Mouse (Mus musculus): ENCODE results near the gene Itga6. TPM values are rescaled to one million over a fixed set of nuclear protein-coding genes. Genes with fewer than 3 reads are reported as not detected.

Gene Itga6
- polyA plus RNA-seq, 1 experiment: 151 TPM

DNA sequence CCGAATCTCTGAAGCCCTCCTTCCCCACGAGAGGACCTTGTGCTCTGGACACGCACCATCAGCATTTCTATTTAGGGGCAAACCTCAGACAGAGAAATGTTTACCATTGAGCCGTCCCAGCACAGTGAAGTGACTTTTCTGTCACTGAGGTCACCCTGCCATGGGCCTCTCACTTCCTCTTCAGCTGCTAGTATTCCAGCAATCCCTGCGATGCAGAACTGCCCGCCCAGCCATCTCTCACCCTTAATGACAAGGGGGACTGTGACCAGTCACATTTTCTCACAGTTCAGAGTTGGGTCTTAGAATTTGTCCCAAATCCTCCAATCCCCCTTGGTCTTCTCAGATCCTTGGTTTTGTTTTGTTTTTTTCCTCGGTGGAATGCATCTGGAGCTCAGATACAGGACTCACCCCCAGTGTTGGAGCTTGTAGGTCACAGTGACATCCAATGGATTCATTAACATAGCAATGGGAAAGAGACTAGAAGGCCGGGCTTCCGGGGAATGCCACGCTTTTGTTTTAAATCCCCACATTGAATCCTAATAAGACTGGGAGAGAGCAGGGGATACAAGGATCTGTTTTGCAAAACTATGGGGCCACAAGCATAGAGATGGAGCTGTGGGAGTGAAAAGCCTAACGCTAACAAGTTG is 432 bp upstream of the Itga6 start:
- H3K36me3 ChIP-seq (ENCODE audit: control insufficient read depth, insufficient read depth, low read length, poor library complexity, severe bottlenecking): no peaks in the 10 kb centered on the region
- H3K9me3 ChIP-seq (replicated peaks; ENCODE audit: control insufficient read depth, insufficient read depth, low read length, poor library complexity, severe bottlenecking): no peaks in the 10 kb centered on the region
- peak overlapping the region; percentile 44 for H3K4me3 ChIP-seq (ENCODE audit: low read depth, low read length)
- TF ChIP-seq EP300 (IDR thresholded peaks at IDR 0.05; ENCODE audit: insufficient read depth, low read depth, low read length) (peak; percentile 75; the same call in 1 of the 2 replicates), POLR2A (IDR thresholded peaks at IDR 0.05; ENCODE audit: insufficient read depth, low read length) (no peak), CTCF (IDR thresholded peaks at IDR 0.05; ENCODE audit: low read depth, low read length) (no peak)
- peaks cover 2% of the 10 kb centered on the region for H3K4me1 ChIP-seq (ENCODE audit: control insufficient read depth, insufficient read depth, low read length)
- H3K27me3 ChIP-seq (ENCODE audit: control insufficient read depth, insufficient read depth, low read length, poor library complexity, severe bottlenecking): no peaks in the 10 kb centered on the region
- H3K9ac ChIP-seq (ENCODE audit: low read depth, poor library complexity, severe bottlenecking): peak overlapping the region; percentile 75
- H3K27ac ChIP-seq (ENCODE audit: insufficient read depth, low read length): peak overlapping the region; percentile 100

DNA sequence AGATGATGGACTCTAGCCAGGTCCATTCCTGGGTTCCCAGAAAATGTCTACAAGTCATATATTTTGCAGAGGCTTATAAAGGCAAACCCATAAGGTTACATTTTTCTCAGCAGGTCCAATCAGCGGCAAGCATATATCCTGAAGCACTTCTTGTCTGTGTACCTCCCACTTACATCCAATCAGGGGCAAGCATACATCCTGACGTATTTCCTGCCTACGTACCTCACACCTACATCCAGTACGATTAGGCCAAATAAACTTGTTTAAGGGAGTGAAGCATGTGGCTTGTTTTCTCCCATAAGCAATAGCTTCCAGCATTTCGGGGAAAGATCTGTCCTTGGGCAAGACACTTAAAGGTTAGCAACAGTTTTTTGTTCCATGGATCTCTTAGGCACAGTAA is 3.0 kb downstream of the Itga6 start:
- H3K27me3 ChIP-seq (ENCODE audit: control insufficient read depth, insufficient read depth, low read length, poor library complexity, severe bottlenecking): no peaks in the 10 kb centered on the region
- H3K4me3 ChIP-seq (ENCODE audit: low read depth, low read length): no peak overlapping the region
- no peaks in the 10 kb centered on the region for H3K9me3 ChIP-seq (replicated peaks; ENCODE audit: control insufficient read depth, insufficient read depth, low read length, poor library complexity, severe bottlenecking)
- H3K36me3 ChIP-seq (ENCODE audit: control insufficient read depth, insufficient read depth, low read length, poor library complexity, severe bottlenecking): no peaks in the 10 kb centered on the region
- H3K4me1 ChIP-seq (ENCODE audit: control insufficient read depth, insufficient read depth, low read length): peaks cover 2% of the 10 kb centered on the region
- peak overlapping the region; percentile 75 for H3K9ac ChIP-seq (ENCODE audit: low read depth, poor library complexity, severe bottlenecking)
- peak overlapping the region; percentile 100 for H3K27ac ChIP-seq (ENCODE audit: insufficient read depth, low read length)
- TF ChIP-seq POLR2A (IDR thresholded peaks at IDR 0.05; ENCODE audit: insufficient read depth, low read length): no peak
- no peak for TF ChIP-seq EP300 (IDR thresholded peaks at IDR 0.05; ENCODE audit: insufficient read depth, low read depth, low read length)
- TF ChIP-seq CTCF (IDR thresholded peaks at IDR 0.05; ENCODE audit: low read depth, low read length): no peak

DNA sequence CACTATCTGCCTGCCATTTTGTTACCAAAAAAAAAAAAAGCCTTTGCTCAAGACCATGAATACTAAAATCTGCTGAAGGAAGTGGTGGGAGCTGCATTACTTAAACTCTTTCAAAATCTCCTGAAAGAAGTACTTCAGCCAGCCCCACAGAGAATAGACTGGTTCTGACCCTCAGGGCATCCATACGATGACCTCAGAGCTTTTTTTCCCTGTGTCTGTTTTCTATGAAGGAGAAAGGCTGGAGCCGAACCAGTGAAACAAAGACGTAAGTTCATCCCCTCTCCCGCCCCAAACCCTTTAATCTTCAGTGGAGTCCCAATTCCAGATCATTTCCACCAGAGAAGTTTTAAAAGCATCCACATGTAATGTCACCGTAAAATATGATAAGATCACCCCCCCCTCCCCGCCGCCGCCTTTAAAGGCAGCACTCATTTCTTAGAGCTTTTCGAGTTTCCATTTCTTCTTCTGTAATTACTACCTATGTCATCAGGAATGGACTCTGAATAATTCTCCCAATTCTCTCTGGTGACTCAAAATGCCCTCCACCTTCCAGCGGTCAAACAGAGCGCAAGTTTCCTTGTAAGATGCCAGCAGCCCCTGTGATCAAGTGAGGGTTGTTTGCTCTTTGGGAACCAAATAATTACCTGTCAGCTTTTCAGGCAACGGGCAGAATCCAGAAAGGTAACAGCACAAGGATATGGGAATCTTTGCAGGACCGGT is 4.1 kb downstream of the Itga6 start:
- TF ChIP-seq EP300 (IDR thresholded peaks at IDR 0.05; ENCODE audit: insufficient read depth, low read depth, low read length) (no peak), CTCF (IDR thresholded peaks at IDR 0.05; ENCODE audit: low read depth, low read length) (no peak), POLR2A (IDR thresholded peaks at IDR 0.05; ENCODE audit: insufficient read depth, low read length) (no peak)
- H3K27me3 ChIP-seq (ENCODE audit: control insufficient read depth, insufficient read depth, low read length, poor library complexity, severe bottlenecking): no peaks in the 10 kb centered on the region
- peak overlapping the region; percentile 75 for H3K9ac ChIP-seq (ENCODE audit: low read depth, poor library complexity, severe bottlenecking)
- H3K9me3 ChIP-seq (replicated peaks; ENCODE audit: control insufficient read depth, insufficient read depth, low read length, poor library complexity, severe bottlenecking): no peaks in the 10 kb centered on the region
- peaks cover 2% of the 10 kb centered on the region for H3K4me1 ChIP-seq (ENCODE audit: control insufficient read depth, insufficient read depth, low read length)
- H3K4me3 ChIP-seq (ENCODE audit: low read depth, low read length): peak overlapping the region; percentile 65
- no peaks in the 10 kb centered on the region for H3K36me3 ChIP-seq (ENCODE audit: control insufficient read depth, insufficient read depth, low read length, poor library complexity, severe bottlenecking)
- peak overlapping the region; percentile 100 for H3K27ac ChIP-seq (ENCODE audit: insufficient read depth, low read length)

DNA sequence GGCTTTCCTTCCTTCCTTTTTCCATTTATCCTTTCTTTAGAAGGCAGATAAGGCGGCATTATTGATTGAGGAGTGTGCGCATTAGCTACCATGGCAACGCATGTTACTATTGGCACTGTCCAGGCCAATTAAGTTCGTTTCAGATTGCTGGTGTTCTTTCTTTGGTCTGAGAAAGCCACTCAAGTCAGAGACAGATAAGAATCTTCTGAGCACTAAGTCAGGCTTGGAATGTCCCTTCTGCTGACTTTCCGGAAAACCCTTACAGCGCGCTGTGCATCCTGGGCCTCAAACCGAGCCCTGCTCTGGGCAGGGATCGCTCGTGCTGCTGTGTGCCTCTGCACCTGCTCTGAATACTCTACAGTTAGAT is 4.7 kb downstream of the Itga6 start:
- peak overlapping the region; percentile 100 for H3K27ac ChIP-seq (ENCODE audit: insufficient read depth, low read length)
- no peaks in the 10 kb centered on the region for H3K36me3 ChIP-seq (ENCODE audit: control insufficient read depth, insufficient read depth, low read length, poor library complexity, severe bottlenecking)
- H3K4me1 ChIP-seq (ENCODE audit: control insufficient read depth, insufficient read depth, low read length): peaks cover 2% of the 10 kb centered on the region
- no peaks in the 10 kb centered on the region for H3K27me3 ChIP-seq (ENCODE audit: control insufficient read depth, insufficient read depth, low read length, poor library complexity, severe bottlenecking)
- no peaks in the 10 kb centered on the region for H3K9me3 ChIP-seq (replicated peaks; ENCODE audit: control insufficient read depth, insufficient read depth, low read length, poor library complexity, severe bottlenecking)
- H3K9ac ChIP-seq (ENCODE audit: low read depth, poor library complexity, severe bottlenecking): peak overlapping the region; percentile 75
- H3K4me3 ChIP-seq (ENCODE audit: low read depth, low read length): peak overlapping the region; percentile 65
- no peak for TF ChIP-seq POLR2A (IDR thresholded peaks at IDR 0.05; ENCODE audit: insufficient read depth, low read length)
- no peak for TF ChIP-seq EP300 (IDR thresholded peaks at IDR 0.05; ENCODE audit: insufficient read depth, low read depth, low read length)
- no peak for TF ChIP-seq CTCF (IDR thresholded peaks at IDR 0.05; ENCODE audit: low read depth, low read length)

DNA sequence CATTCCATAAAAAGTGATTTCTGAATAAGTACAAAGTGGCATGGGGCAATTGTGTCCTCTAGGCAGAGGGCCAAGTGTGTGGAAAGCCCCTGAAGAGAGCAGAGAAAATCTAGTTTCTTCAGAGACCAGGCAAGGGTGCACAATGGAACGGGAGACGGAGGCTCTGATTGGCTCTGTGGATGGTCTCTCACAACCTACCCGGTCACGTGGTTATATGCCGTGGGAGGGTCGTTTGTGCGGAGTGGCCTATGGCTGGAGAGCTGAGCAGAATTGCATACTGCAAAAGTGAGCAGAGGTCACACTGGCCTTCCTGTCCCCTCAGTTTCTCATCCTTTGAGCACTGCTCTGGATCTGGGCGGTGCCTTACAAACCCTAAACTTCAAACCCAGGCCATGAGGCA is 5.9 kb downstream of the Itga6 start:
- Histone ChIP-seq H3K36me3 (ENCODE audit: control insufficient read depth, insufficient read depth, low read length, poor library complexity, severe bottlenecking) (no peaks in the 10 kb centered on the region), H3K27me3 (ENCODE audit: control insufficient read depth, insufficient read depth, low read length, poor library complexity, severe bottlenecking) (no peaks in the 10 kb centered on the region), H3K9me3 (replicated peaks; ENCODE audit: control insufficient read depth, insufficient read depth, low read length, poor library complexity, severe bottlenecking) (no peaks in the 10 kb centered on the region), H3K27ac (ENCODE audit: insufficient read depth, low read length) (peak overlapping the region; percentile 76), H3K4me1 (ENCODE audit: control insufficient read depth, insufficient read depth, low read length) (peaks cover 2% of the 10 kb centered on the region), H3K4me3 (ENCODE audit: low read depth, low read length) (peak overlapping the region; percentile 63), H3K9ac (ENCODE audit: low read depth, poor library complexity, severe bottlenecking) (peak overlapping the region; percentile 75)
- TF ChIP-seq CTCF (IDR thresholded peaks at IDR 0.05; ENCODE audit: low read depth, low read length) (no peak), EP300 (IDR thresholded peaks at IDR 0.05; ENCODE audit: insufficient read depth, low read depth, low read length) (no peak), POLR2A (IDR thresholded peaks at IDR 0.05; ENCODE audit: insufficient read depth, low read length) (no peak)

DNA sequence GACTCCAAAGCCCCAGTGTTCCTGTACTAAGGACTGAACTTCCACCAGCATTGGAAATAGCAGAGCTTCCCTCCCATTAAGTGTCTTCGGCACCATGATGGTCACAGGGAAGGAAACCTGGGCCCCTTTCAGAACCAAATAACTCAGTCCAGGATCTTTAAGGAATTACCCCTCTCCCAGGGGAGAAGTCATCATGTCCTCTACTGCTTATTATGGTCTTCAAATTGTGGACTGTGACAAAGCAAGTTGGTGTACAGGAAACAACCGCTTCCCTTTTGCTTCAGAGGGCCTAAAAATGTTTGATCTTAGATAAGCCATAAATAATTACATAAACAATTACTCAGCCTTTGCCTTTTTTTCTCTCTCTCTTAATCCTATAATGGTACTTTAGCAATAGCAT is 6.4 kb downstream of the Itga6 start:
- H3K27me3 ChIP-seq (ENCODE audit: control insufficient read depth, insufficient read depth, low read length, poor library complexity, severe bottlenecking): no peaks in the 10 kb centered on the region
- no peaks in the 10 kb centered on the region for H3K9me3 ChIP-seq (replicated peaks; ENCODE audit: control insufficient read depth, insufficient read depth, low read length, poor library complexity, severe bottlenecking)
- H3K9ac ChIP-seq (ENCODE audit: low read depth, poor library complexity, severe bottlenecking): 0 out of 2 replicates have a peak overlapping the region, but pooled peaks have one; percentile 22
- no peaks in the 10 kb centered on the region for H3K36me3 ChIP-seq (ENCODE audit: control insufficient read depth, insufficient read depth, low read length, poor library complexity, severe bottlenecking)
- peak overlapping the region; percentile 41; the same call in 1 of the 2 replicates for H3K4me3 ChIP-seq (ENCODE audit: low read depth, low read length)
- TF ChIP-seq CTCF (IDR thresholded peaks at IDR 0.05; ENCODE audit: low read depth, low read length) (no peak), EP300 (IDR thresholded peaks at IDR 0.05; ENCODE audit: insufficient read depth, low read depth, low read length) (no peak), POLR2A (IDR thresholded peaks at IDR 0.05; ENCODE audit: insufficient read depth, low read length) (no peak)
- peaks cover 2% of the 10 kb centered on the region for H3K4me1 ChIP-seq (ENCODE audit: control insufficient read depth, insufficient read depth, low read length)
- H3K27ac ChIP-seq (ENCODE audit: insufficient read depth, low read length): peak overlapping the region; percentile 76
